Mouse (Mus musculus) left cerebral cortex, postnatal 10 days (tissue): ENCODE measurements around the gene Ifih1. TPM values are rescaled to one million over a fixed set of nuclear protein-coding genes. Genes with fewer than 3 reads are reported as not detected.

Experiments
- DNase-seq, 2 experiments: peaks; one replicate each; pipeline ENCODE4 v3.0.0; 2021 to 2022; ENCODE audit warnings: low spot score in 2 of 2, mixed read lengths in 1 of 2; ENCODE audit errors: extremely low spot score in 1 of 2
- intact Hi-C: fragments of 180-260 bp; cut with DNase I; formaldehyde crosslinking; loops from one replicate; pipeline ENCODE4 v1.15.1; 2025
- total RNA-seq, 2 experiments: library from RNA; stranded (reverse); gene quantifications; 2 replicates each; pipeline ENCODE4 v1.2.3; 2021

The Ifih1 gene
- total RNA-seq, 2 experiments from 2014 or later: 3.1 to 3.5 TPM

- DNase-seq: no peak
- intact Hi-C loops: loop anchor here (5.0 kb wide), 1 partner anchor 807 kb away; no protein-coding TSS in a partner anchor
These were observed 1.2 kb downstream of the Ifih1 start for GRCm38 (mm10) chr2:62644891-62645290.

- peak in 1 of 2 experiments; percentile 81 for DNase-seq
- intact Hi-C loops: no loop called here
These were observed 2.4 kb downstream of the Ifih1 start for GRCm38 (mm10) chr2:62643405-62644305.

GRCm38 (mm10) chr2:62639869-62640268 lies 6.2 kb downstream of the Ifih1 start:
- DNase-seq: no peak
- intact Hi-C loops: loop anchor here (10.0 kb wide), 1 partner anchor 655 kb away; no protein-coding TSS in a partner anchor

- DNase-seq: peak in 1 of 2 experiments; percentile 58
- intact Hi-C loops: loop anchor here (10.0 kb wide), 1 partner anchor 646 kb away; no protein-coding TSS in a partner anchor
These were observed 15.6 kb downstream of the Ifih1 start for GRCm38 (mm10) chr2:62630446-62630845.

- peak in 1 of 2 experiments; percentile 64 for DNase-seq
- intact Hi-C loops: loop anchor here (5.0 to 10.0 kb wide), 5 partner anchors 124 to 971 kb away; no protein-coding TSS in a partner anchor
These were observed 17.7 kb downstream of the Ifih1 start for GRCm38 (mm10) chr2:62628356-62628755.

- DNase-seq: no peak
These were observed 18.3 kb downstream of the Ifih1 start for GRCm38 (mm10) chr2:62627728-62628127.

GRCm38 (mm10) chr2:62623024-62623441 lies 23.0 kb downstream of the Ifih1 start:
- no peak for DNase-seq
- intact Hi-C loops: loop anchor here (10.0 kb wide), 2 partner anchors 118 to 268 kb away; no protein-coding TSS in a partner anchor

More at GRCm38 (mm10) chr2:62627728-62628127, 18.3 kb downstream of the Ifih1 start:
- intact Hi-C loops: loop anchor here (5.0 to 10.0 kb wide), 5 partner anchors 123 to 970 kb away; no protein-coding TSS in a partner anchor

GRCm38 (mm10) chr2:62619679-62620078 lies 26.4 kb downstream of the Ifih1 start:
- intact Hi-C loops: loop anchor here (10.0 kb wide), 2 partner anchors 115 to 265 kb away; no protein-coding TSS in a partner anchor
- DNase-seq: no peak

- DNase-seq: no peak
- intact Hi-C loops: no loop called here
These were observed 27.1 kb downstream of the Ifih1 start for GRCm38 (mm10) chr2:62618934-62619341.

- no peak for DNase-seq
These were observed 32.9 kb downstream of the Ifih1 start for GRCm38 (mm10) chr2:62613133-62613532.

GRCm38 (mm10) chr2:62606205-62606604 lies 39.9 kb downstream of the Ifih1 start:
- no peak for DNase-seq
- intact Hi-C loops: no loop called here

More at GRCm38 (mm10) chr2:62613133-62613532, 32.9 kb downstream of the Ifih1 start:
- intact Hi-C loops: no loop called here

GRCm38 (mm10) chr2:62603530-62603929 lies 42.5 kb downstream of the Ifih1 start:
- intact Hi-C loops: no loop called here
- DNase-seq: no peak

GRCm38 (mm10) chr2:62596586-62596985 lies 49.5 kb downstream of the Ifih1 start:
- no peak for DNase-seq
- intact Hi-C loops: no loop called here

GRCm38 (mm10) chr2:62594491-62594890 lies 51.6 kb downstream of the Ifih1 start:
- intact Hi-C loops: no loop called here

GRCm38 (mm10) chr2:62591555-62591954 lies 54.5 kb downstream of the Ifih1 start:
- DNase-seq: no peak
- intact Hi-C loops: no loop called here

More at GRCm38 (mm10) chr2:62594491-62594890, 51.6 kb downstream of the Ifih1 start:
- DNase-seq: no peak

GRCm38 (mm10) chr2:62589333-62589732 lies 56.7 kb downstream of the Ifih1 start:
- no peak for DNase-seq
- intact Hi-C loops: no loop called here

- no peak for DNase-seq
- intact Hi-C loops: no loop called here
These were observed 60.3 kb downstream of the Ifih1 start for GRCm38 (mm10) chr2:62585769-62586168.

GRCm38 (mm10) chr2:62574962-62575361 lies 71.1 kb downstream of the Ifih1 start:
- no peak for DNase-seq
- intact Hi-C loops: no loop called here

- DNase-seq: peak in 1 of 2 experiments; percentile 11
- intact Hi-C loops: no loop called here
These were observed 71.8 kb downstream of the Ifih1 start for GRCm38 (mm10) chr2:62574250-62574649.

- DNase-seq: peak in 1 of 2 experiments; percentile 22
- intact Hi-C loops: no loop called here
These were observed 72.3 kb downstream of the Ifih1 start, which contains the start of gene Fap for GRCm38 (mm10) chr2:62573753-62574159. TSS of gene Fap (minus strand) at chr2:62574075.
